10 mouse cellular contexts compared by ENCODE assay signal in the genomic region with DNA sequence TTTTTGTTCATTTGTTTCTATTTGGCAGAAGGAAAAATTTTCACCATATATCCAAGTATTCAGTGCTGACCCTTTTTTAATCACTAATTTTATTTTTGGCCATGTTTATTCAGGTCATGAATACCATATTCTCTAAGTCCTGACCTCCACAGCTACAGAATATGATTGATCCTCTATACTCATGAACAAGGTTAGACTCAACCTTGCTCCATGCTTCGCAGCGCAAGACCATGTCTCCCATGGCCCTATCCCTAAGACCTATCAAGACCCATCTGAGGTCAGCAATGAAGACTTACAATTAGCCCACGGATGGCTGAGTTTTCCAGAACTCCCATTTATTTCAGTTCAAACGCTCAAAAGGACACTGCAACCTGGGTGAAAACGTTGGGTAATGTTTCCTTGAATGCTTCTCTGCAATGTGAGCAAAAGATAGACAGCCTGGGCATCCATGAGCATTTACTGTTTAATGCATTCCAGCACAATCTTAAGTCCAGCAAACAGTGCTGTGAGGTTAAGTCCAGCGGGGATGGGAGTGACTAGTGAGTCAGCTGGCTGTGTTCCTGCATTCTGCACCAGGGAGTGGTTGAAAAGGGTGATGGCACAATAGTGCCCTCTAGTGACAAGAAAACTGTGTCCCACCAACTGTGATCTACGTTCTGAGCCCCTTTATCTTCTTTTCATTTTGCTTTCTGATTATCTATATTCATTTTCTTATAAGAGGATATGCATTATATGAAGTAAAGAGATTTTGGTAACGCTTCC.
DNase-seq lines count a peak whose midpoint lies in the region; TF ChIP-seq lines count a peak whose summit lies in the region.
"Had no signal": no experiment of that assay in that cellular context is flagged by ENCODE, and none has a peak within 500 bp of the region (broad histone marks: within the 10 kb centered on the region; RNA-seq: fewer than 3 reads in every experiment).

No protein-coding gene starts in this region.

- TF ChIP-seq POLR2A in cerebellum, adult 2 months (IDR thresholded peaks at IDR 0.05; ENCODE audit: borderline replicate concordance, insufficient read depth, low read length), result no peak

- no peak overlapping the region for H3K27ac ChIP-seq in cerebellum, adult 2 months (ENCODE audit: insufficient read depth, low read length)

- no peaks in the 10 kb centered on the region for H3K27me3 ChIP-seq in cerebellum, adult 2 months (ENCODE audit: control insufficient read depth, insufficient read depth, low read length)
- H3K27me3 ChIP-seq: megakaryocyte, embryonic 14.5 days had no signal

- WGBS in cerebellum, adult 2 months, result 56% methylated on average over 8 of the region's 8 CpGs

- H3K4me3 ChIP-seq in cerebellum, adult 2 months (replicated peaks; ENCODE audit: insufficient read depth, low read depth, low read length), result no peak overlapping the region
- H3K4me3 ChIP-seq: erythroblast, embryonic 14.5 days; megakaryocyte, embryonic 14.5 days had no signal

- H3K4me1 ChIP-seq in cerebellum, adult 2 months (ENCODE audit: control insufficient read depth, insufficient read depth, low read length), result no peaks in the 10 kb centered on the region

- 0 out of 2 replicates have a peak, but pooled peaks have one; percentile 12 for TF ChIP-seq CTCF in cerebellum, adult 2 months (IDR thresholded peaks at IDR 0.05; ENCODE audit: borderline replicate concordance, insufficient read depth, low read depth, low read length)

- peak; percentile 22 to 39 for DNase-seq in urinary bladder, adult 18-20 months (ENCODE audit: low spot score in 2 of 2)
- DNase-seq in urinary bladder, adult 2 months (ENCODE audit: low spot score), result no peak
- DNase-seq in cerebellum, adult 2 months, result peak in 1 of 2 experiments; percentile 21
- DNase-seq in forelimb bud, embryonic 11.5 days (ENCODE audit: low read depth, low spot score), result peak; percentile 58
- DNase-seq in kidney, postnatal 10 days, result peak; percentile 79
- DNase-seq in lung, adult 18-20 months, result peak; percentile 6 to 39
- peak; percentile 7 to 25 for DNase-seq in right cerebral cortex, postnatal 36 days (ENCODE audit: low spot score in 2 of 2)
- DNase-seq in natural killer cell, adult 2 months (ENCODE audit: low spot score in 2 of 2), result no peak

Comparison
In these comparisons a context has a peak if more than half of its experiments do, and no peak if none do; other contexts are left out.
1. DNase-seq: peak in urinary bladder, adult 18-20 months (2 of 2), forelimb bud, embryonic 11.5 days (single experiment), kidney, postnatal 10 days (single experiment), lung, adult 18-20 months (2 of 2) and right cerebral cortex, postnatal 36 days (2 of 2); none in urinary bladder, adult 2 months (single experiment) and natural killer cell, adult 2 months (0 of 2).